Mouse (Mus musculus): ENCODE results near the gene Txndc5. TPM values are rescaled to one million over a fixed set of nuclear protein-coding genes. Genes with fewer than 3 reads are reported as not detected.
A peak's percentile ranks its signal among the peaks of the same experiment; 100 is the strongest.

The Txndc5 gene
- total RNA-seq, 2 experiments from 2014 or later = 68.5 to 71.9 TPM

GRCm38 (mm10) chr13:38527041-38527796, 1.4 kb downstream of the Txndc5 start:
- intact Hi-C loops (cut with DNase I) = loop anchor here (5.0 kb wide), 2 partner anchors 55 to 185 kb away; no protein-coding TSS in a partner anchor
- DNase-seq = no peak

- intact Hi-C loops (cut with DNase I) = loop anchor here (5.0 kb wide), 2 partner anchors 56 to 184 kb away; no protein-coding TSS in a partner anchor
- no peak for DNase-seq
Measured at GRCm38 (mm10) chr13:38526116-38526515, 2.5 kb downstream of the Txndc5 start.

- no peak for DNase-seq
- intact Hi-C loops (cut with DNase I) = loop anchor here (5.0 kb wide), 2 partner anchors 57 to 183 kb away; no protein-coding TSS in a partner anchor
Measured at GRCm38 (mm10) chr13:38525261-38525660, 3.4 kb downstream of the Txndc5 start.

GRCm38 (mm10) chr13:38523231-38523630, 5.4 kb downstream of the Txndc5 start:
- intact Hi-C loops (cut with DNase I) = no loop called here
- no peak for DNase-seq

GRCm38 (mm10) chr13:38522056-38522654, 6.5 kb downstream of the Txndc5 start:
- no peak for DNase-seq
- intact Hi-C loops (cut with DNase I) = no loop called here

GRCm38 (mm10) chr13:38520299-38520698, 8.3 kb downstream of the Txndc5 start:
- intact Hi-C loops (cut with DNase I) = no loop called here
- no peak for DNase-seq

GRCm38 (mm10) chr13:38516582-38516981, 12.0 kb downstream of the Txndc5 start:
- intact Hi-C loops (cut with DNase I) = no loop called here
- no peak for DNase-seq

- intact Hi-C loops (cut with DNase I) = no loop called here
- DNase-seq = no peak
Measured at GRCm38 (mm10) chr13:38515845-38516244, 12.8 kb downstream of the Txndc5 start.

GRCm38 (mm10) chr13:38515431-38515830, 13.2 kb downstream of the Txndc5 start:
- intact Hi-C loops (cut with DNase I) = no loop called here
- no peak for DNase-seq

- no peak for DNase-seq
- intact Hi-C loops (cut with DNase I) = loop anchor here (5.0 kb wide), 1 partner anchor 68 kb away; no protein-coding TSS in a partner anchor
Measured at GRCm38 (mm10) chr13:38513921-38514320, 14.7 kb downstream of the Txndc5 start.

- DNase-seq = peak; percentile 54 to 65
Measured at GRCm38 (mm10) chr13:38511979-38512378, 16.6 kb downstream of the Txndc5 start.

GRCm38 (mm10) chr13:38509681-38510341, 18.8 kb downstream of the Txndc5 start:
- DNase-seq = peak in 1 of 2 experiments; percentile 39
- intact Hi-C loops (cut with DNase I) = loop anchor here (5.0 kb wide), 2 partner anchors 72 to 168 kb away; no protein-coding TSS in a partner anchor

More at GRCm38 (mm10) chr13:38511979-38512378, 16.6 kb downstream of the Txndc5 start:
- intact Hi-C loops (cut with DNase I) = loop anchor here (5.0 kb wide), 1 partner anchor 70 kb away; no protein-coding TSS in a partner anchor

- intact Hi-C loops (cut with DNase I) = loop anchor here (5.0 kb wide), 1 partner anchor 165 kb away; no protein-coding TSS in a partner anchor
- no peak for DNase-seq
Measured at GRCm38 (mm10) chr13:38506936-38507335, 21.7 kb downstream of the Txndc5 start.

- intact Hi-C loops (cut with DNase I) = loop anchor here (5.0 kb wide), 1 partner anchor 164 kb away; no protein-coding TSS in a partner anchor
- peak; percentile 45 to 67 for DNase-seq
Measured at GRCm38 (mm10) chr13:38506320-38506719, 22.3 kb downstream of the Txndc5 start.

- DNase-seq = peak; percentile 35 to 51
- intact Hi-C loops (cut with DNase I) = no loop called here
Measured at GRCm38 (mm10) chr13:38503137-38503849, 25.3 kb downstream of the Txndc5 start.

GRCm38 (mm10) chr13:38501314-38501713, 27.3 kb downstream of the Txndc5 start:
- intact Hi-C loops (cut with DNase I) = no loop called here
- DNase-seq = no peak

GRCm38 (mm10) chr13:38496715-38497114, 31.9 kb downstream of the Txndc5 start:
- DNase-seq = no peak
- intact Hi-C loops (cut with DNase I) = no loop called here

GRCm38 (mm10) chr13:38486767-38487166, 41.9 kb downstream of the Txndc5 start:
- intact Hi-C loops (cut with DNase I) = no loop called here

GRCm38 (mm10) chr13:38484701-38485100, 43.9 kb downstream of the Txndc5 start:
- DNase-seq = no peak
- intact Hi-C loops (cut with DNase I) = no loop called here

More at GRCm38 (mm10) chr13:38486767-38487166, 41.9 kb downstream of the Txndc5 start:
- DNase-seq = no peak

GRCm38 (mm10) chr13:38481021-38481420, 47.6 kb downstream of the Txndc5 start:
- DNase-seq = no peak
- intact Hi-C loops (cut with DNase I) = no loop called here

Data from heart, postnatal 10 days (tissue).